Mouse (Mus musculus) erythroblast, adult 5-6 weeks (primary cell): ENCODE measurements around the gene Gm9602. TPM values are rescaled to one million over a fixed set of nuclear protein-coding genes. Genes with fewer than 3 reads are reported as not detected.
"Not testable (repeated sequence)": the region's sequence is repeated elsewhere in the genome, so short reads cannot be mapped to it uniquely, and the experiment has no call there.

Experiments
- ATAC-seq: replicated peaks from 2 replicates; pipeline ENCODE4 v1.8.0; 2016; ENCODE audit warnings: moderate number of reproducible peaks, mild to moderate bottlenecking, moderate TSS enrichment, inconsistent platforms; ENCODE audit not compliant: poor library complexity, low FRiP score, severe bottlenecking
- total RNA-seq, 2 experiments: library from RNA; stranded (forward) in 1 of 2; stranded (reverse) in 1 of 2; fragments of 150-400 nt in 1 of 2; fragments of 200-764, 138-1000 nt in 1 of 2; gene quantifications; 2 replicates each; pipeline versions ENCODE4 v1.2.3 to v1.2.4; 2015 to 2017; ENCODE audit warnings: low replicate concordance in 2 of 2

Gm9602 gene
- total RNA-seq (2015; ENCODE audit: low replicate concordance) = not detected in 2 replicates
- not detected in 2 replicates for total RNA-seq (2017; ENCODE audit: low replicate concordance)

- not testable (repeated sequence) for ATAC-seq
Measured at GRCm38 (mm10) chr14:4776037-4776436, at the start of gene Gm9602. Gm9602 (plus strand) TSS chr14:4776337.

GRCm38 (mm10) chr14:4806421-4806820, 30.3 kb downstream of the Gm9602 start:
- not testable (repeated sequence) for ATAC-seq

GRCm38 (mm10) chr14:4821950-4822349, 45.8 kb downstream of the Gm9602 start:
- not testable (repeated sequence) for ATAC-seq

Other genes with a start within 250 kb of the Gm9602 start
- not detected in 2 replicates for gene Gm3047, start 220.9 kb upstream of the Gm9602 start, total RNA-seq (2015; ENCODE audit: low replicate concordance)
- not detected in 2 replicates for gene Gm3047, start 220.9 kb upstream of the Gm9602 start, total RNA-seq (2017; ENCODE audit: low replicate concordance)
- not detected in 2 replicates for gene Gm8159, start 144.0 kb upstream of the Gm9602 start, total RNA-seq (2015; ENCODE audit: low replicate concordance)
- 2.1 TPM in 1 of 2 replicates, not detected in the other for gene Gm8159, start 144.0 kb upstream of the Gm9602 start, total RNA-seq (2017; ENCODE audit: low replicate concordance)
- gene Gm3239, start 112.1 kb upstream of the Gm9602 start, total RNA-seq (2015; ENCODE audit: low replicate concordance) = not detected in 2 replicates
- not detected in 2 replicates for gene Gm3239, start 112.1 kb upstream of the Gm9602 start, total RNA-seq (2017; ENCODE audit: low replicate concordance)
- gene Gm7876, start 67.1 kb upstream of the Gm9602 start, total RNA-seq (2015; ENCODE audit: low replicate concordance) = not detected in 2 replicates
- gene Gm7876, start 67.1 kb upstream of the Gm9602 start, total RNA-seq (2017; ENCODE audit: low replicate concordance) = not detected in 2 replicates
- gene Gm3252, start 49.6 kb upstream of the Gm9602 start, total RNA-seq (2015; ENCODE audit: low replicate concordance) = not detected in 2 replicates
- gene Gm3252, start 49.6 kb upstream of the Gm9602 start, total RNA-seq (2017; ENCODE audit: low replicate concordance) = not detected in 2 replicates
- not detected in 2 replicates for gene Gm3269, start 61.8 kb downstream of the Gm9602 start, total RNA-seq (2015; ENCODE audit: low replicate concordance)
- gene Gm3269, start 61.8 kb downstream of the Gm9602 start, total RNA-seq (2017; ENCODE audit: low replicate concordance) = not detected in 2 replicates
- gene Gm3264, start 79.2 kb downstream of the Gm9602 start, total RNA-seq (2015; ENCODE audit: low replicate concordance) = not detected in 2 replicates
- not detected in 2 replicates for gene Gm3264, start 79.2 kb downstream of the Gm9602 start, total RNA-seq (2017; ENCODE audit: low replicate concordance)
- not detected in 2 replicates for gene Gm3278, start 116.1 kb downstream of the Gm9602 start, total RNA-seq (2015; ENCODE audit: low replicate concordance)
- not detected in 2 replicates for gene Gm3278, start 116.1 kb downstream of the Gm9602 start, total RNA-seq (2017; ENCODE audit: low replicate concordance)
- gene Gm8297, start 207.6 kb downstream of the Gm9602 start, total RNA-seq (2015; ENCODE audit: low replicate concordance) = not detected in 2 replicates
- gene Gm8297, start 207.6 kb downstream of the Gm9602 start, total RNA-seq (2017; ENCODE audit: low replicate concordance) = not detected in 2 replicates
- gene Gm3298, start 239.6 kb downstream of the Gm9602 start, total RNA-seq (2015; ENCODE audit: low replicate concordance) = not detected in 2 replicates
- gene Gm3298, start 239.6 kb downstream of the Gm9602 start, total RNA-seq (2017; ENCODE audit: low replicate concordance) = not detected in 2 replicates